Mouse (Mus musculus): ENCODE measurements at regions not wholly inside any gene's neighbourhood (a gene's known extent, or its start where the extent isn't known, plus 50 kb on each side); places are given as distances from the start of the nearest gene placed in this dataset.
A peak's percentile ranks its signal among the peaks of the same experiment; 100 is the strongest.

GRCm38 (mm10) chr15:62152133-62152532 is 1229.3 kb upstream of the A1bg start:
- no peak for DNase-seq

GRCm38 (mm10) chr15:62151690-62152089 is 1228.9 kb upstream of the A1bg start:
- DNase-seq = no peak

GRCm38 (mm10) chr15:62150296-62150695 is 1227.5 kb upstream of the A1bg start:
- no peak for DNase-seq

GRCm38 (mm10) chr15:62148680-62149237 is 1225.9 kb upstream of the A1bg start:
- no peak for DNase-seq

- DNase-seq = no peak
These were observed 1224.6 kb upstream of the A1bg start for GRCm38 (mm10) chr15:62147343-62147953.

- no peak for DNase-seq
These were observed 1223.0 kb upstream of the A1bg start for GRCm38 (mm10) chr15:62145643-62146285.

GRCm38 (mm10) chr15:62144776-62145564 is 1222.2 kb upstream of the A1bg start:
- no peak for DNase-seq

- DNase-seq = no peak
These were observed 1217.0 kb upstream of the A1bg start for GRCm38 (mm10) chr15:62139859-62140258.

GRCm38 (mm10) chr15:62139192-62139591 is 1216.4 kb upstream of the A1bg start:
- no peak for DNase-seq

- DNase-seq = no peak
These were observed 1215.9 kb upstream of the A1bg start for GRCm38 (mm10) chr15:62138701-62139100.

GRCm38 (mm10) chr15:62136932-62137594 is 1214.3 kb upstream of the A1bg start:
- peak; percentile 55 for DNase-seq

GRCm38 (mm10) chr15:62134835-62135234 is 1212.0 kb upstream of the A1bg start:
- DNase-seq = no peak

GRCm38 (mm10) chr15:62134308-62134707 is 1211.5 kb upstream of the A1bg start:
- DNase-seq = no peak

GRCm38 (mm10) chr15:62132895-62133294 is 1210.1 kb upstream of the A1bg start:
- no peak for DNase-seq

GRCm38 (mm10) chr15:62131686-62132085 is 1208.9 kb upstream of the A1bg start:
- DNase-seq = no peak

GRCm38 (mm10) chr15:62130530-62130929 is 1207.7 kb upstream of the A1bg start:
- no peak for DNase-seq

GRCm38 (mm10) chr15:62128546-62129212 is 1205.9 kb upstream of the A1bg start:
- DNase-seq = no peak

- DNase-seq = no peak
These were observed 1204.9 kb upstream of the A1bg start for GRCm38 (mm10) chr15:62127602-62128158.

GRCm38 (mm10) chr15:62125718-62126117 is 1202.9 kb upstream of the A1bg start:
- no peak for DNase-seq

GRCm38 (mm10) chr15:62123756-62124155 is 1200.9 kb upstream of the A1bg start:
- no peak for DNase-seq

GRCm38 (mm10) chr15:62122265-62123023 is 1199.6 kb upstream of the A1bg start:
- no peak for DNase-seq

All from adrenal gland, postnatal 10 days (tissue).